Mouse (Mus musculus) lung, embryonic 16.5 days (tissue): ENCODE measurements around the gene 1700020D05Rik. TPM values are rescaled to one million over a fixed set of nuclear protein-coding genes. Genes with fewer than 3 reads are reported as not detected.
"Not testable (repeated sequence)": the region's sequence is repeated elsewhere in the genome, so short reads cannot be mapped to it uniquely, and the experiment has no call there.

Experiments
- ATAC-seq: fragments of 200-750 bp; cut with Nextera tagmentation; 2 replicates; pipeline ENCODE4 v1.8.0; 2017; ENCODE audit warnings: low read depth, mild to moderate bottlenecking, moderate library complexity
- H3K27ac ChIP-seq: fragments of 300-500 bp; sonication (generic); 2 replicates; pipeline ENCODE4 v1.5.1; 2014; ENCODE audit warnings: mild to moderate bottlenecking, control low read depth, low read length
- H3K27me3 ChIP-seq: fragments of 300-500 bp; sonication (generic); 2 replicates; pipeline ENCODE4 v1.6.1; 2014; ENCODE audit warnings: low read depth, low read length, mixed read lengths; ENCODE audit not compliant: control insufficient read depth, insufficient read depth
- H3K36me3 ChIP-seq: fragments of 300-500 bp; sonication (generic); 2 replicates; pipeline ENCODE4 v1.6.1; 2014; ENCODE audit warnings: low read length; ENCODE audit not compliant: control insufficient read depth, insufficient read depth
- H3K4me1 ChIP-seq: fragments of 300-500 bp; sonication (generic); replicated peaks from 2 replicates; pipeline ENCODE4 v1.6.1; 2014; ENCODE audit warnings: low read length, mixed read lengths; ENCODE audit not compliant: control insufficient read depth, insufficient read depth
- H3K4me2 ChIP-seq: fragments of 300-500 bp; sonication (generic); 2 replicates; pipeline ENCODE4 v1.6.1; 2014; ENCODE audit warnings: low read depth, low read length, control low read depth
- H3K4me3 ChIP-seq: fragments of 300-500 bp; sonication (generic); 2 replicates; pipeline ENCODE4 v1.5.1; 2014; ENCODE audit warnings: mild to moderate bottlenecking, low read length, control low read depth
- H3K9ac ChIP-seq: fragments of 300-500 bp; sonication (generic); 2 replicates; pipeline ENCODE4 v1.6.1; 2014; ENCODE audit warnings: low read length, control low read depth
- H3K9me3 ChIP-seq: fragments of 300-500 bp; sonication (generic); 2 replicates; pipeline ENCODE4 v1.6.1; 2016; ENCODE audit warnings: low read length; ENCODE audit not compliant: control insufficient read depth
- WGBS: fragments of 180-500 bp; shearing (Covaris S2); extraction: QIAGEN DNeasy Blood & Tissue Kit; methylation state at CpG from one replicate; pipeline ENCODE4 v1.1.7; 2014; 5-methylcytosine and 5-hydroxymethylcytosine counted together
- polyA plus RNA-seq: library from polyadenylated mRNA; unstranded; fragments of >200 nt; fragmentation: Nextera tagmentation; extraction: Ambion mirVana; gene quantifications from 2 replicates; pipeline ENCODE4 v1.2.1, GENCODE M21; 2015

1700020D05Rik gene
- polyA plus RNA-seq, 1 experiment from 2014 or later: not detected

DNA sequence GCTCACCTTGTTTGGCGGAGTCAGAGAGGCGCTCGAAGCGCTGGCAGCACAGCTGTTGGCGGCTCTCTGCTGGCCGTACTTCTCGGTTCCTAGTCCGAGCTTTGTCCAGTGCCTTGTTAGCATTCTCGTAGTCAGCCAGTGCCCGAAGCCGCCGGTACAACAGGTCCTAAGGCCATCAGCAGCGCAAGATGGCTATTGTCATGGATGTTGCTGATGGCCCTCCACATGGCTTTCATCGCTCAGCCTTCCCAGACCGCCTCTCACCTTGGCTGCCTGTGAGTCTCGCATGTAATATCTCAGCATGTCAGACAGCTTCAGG lies 7.6 kb downstream of the 1700020D05Rik start:
- 81% methylated on average over 16 of the region's 16 CpGs for WGBS
- ATAC-seq: no peak
- Histone ChIP-seq H3K4me2 (no peak overlapping the region), H3K27me3 (no peaks in the 10 kb centered on the region), H3K4me1 (peaks cover 7% of the 10 kb centered on the region), H3K27ac (no peak overlapping the region), H3K9me3 (no peaks in the 10 kb centered on the region), H3K36me3 (peaks cover 30% of the 10 kb centered on the region), H3K4me3 (no peak overlapping the region), H3K9ac (no peak overlapping the region)

DNA sequence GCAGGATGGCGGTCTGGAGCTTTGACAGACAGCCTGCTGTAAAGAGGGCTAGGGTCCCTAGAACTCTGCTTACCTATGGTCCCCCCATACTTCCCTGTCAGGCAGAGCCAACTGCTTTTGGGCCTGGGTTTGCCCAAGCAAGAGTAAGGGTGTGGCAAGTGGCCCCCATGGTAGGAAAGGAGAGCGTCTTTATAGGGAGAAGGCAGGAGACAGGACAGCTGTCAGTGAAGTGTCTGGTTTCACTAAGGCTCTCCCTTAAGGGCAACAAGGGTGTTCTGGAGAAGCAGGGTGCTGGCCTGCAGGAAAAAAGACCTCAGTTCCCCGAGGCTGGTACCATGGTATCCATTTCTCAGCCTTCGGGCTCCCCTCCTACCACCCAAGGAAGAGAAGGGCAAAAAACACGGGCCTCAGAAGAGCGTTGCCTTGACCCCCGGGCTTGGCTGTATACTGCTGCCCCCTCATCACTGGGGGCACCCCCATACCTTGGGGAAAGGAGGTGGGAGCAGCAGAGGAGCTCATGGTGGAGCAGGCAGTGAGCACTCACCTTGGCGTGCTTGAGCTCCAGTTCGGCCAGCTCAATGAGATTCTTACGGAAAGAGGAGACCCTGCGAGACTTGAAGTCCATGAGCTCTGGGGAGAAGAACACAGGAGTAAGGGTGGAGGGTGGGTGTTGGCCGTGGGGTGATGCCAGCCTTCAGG lies 8.1 kb downstream of the 1700020D05Rik start:
- H3K4me2 ChIP-seq: no peak overlapping the region
- H3K27me3 ChIP-seq: no peaks in the 10 kb centered on the region
- no peak overlapping the region for H3K27ac ChIP-seq
- H3K9ac ChIP-seq: no peak overlapping the region
- no peak for ATAC-seq
- H3K4me1 ChIP-seq: peaks cover 7% of the 10 kb centered on the region
- no peaks in the 10 kb centered on the region for H3K9me3 ChIP-seq
- H3K4me3 ChIP-seq: no peak overlapping the region
- peaks cover 30% of the 10 kb centered on the region for H3K36me3 ChIP-seq
- WGBS: 74% methylated on average over 12 of the region's 12 CpGs

DNA sequence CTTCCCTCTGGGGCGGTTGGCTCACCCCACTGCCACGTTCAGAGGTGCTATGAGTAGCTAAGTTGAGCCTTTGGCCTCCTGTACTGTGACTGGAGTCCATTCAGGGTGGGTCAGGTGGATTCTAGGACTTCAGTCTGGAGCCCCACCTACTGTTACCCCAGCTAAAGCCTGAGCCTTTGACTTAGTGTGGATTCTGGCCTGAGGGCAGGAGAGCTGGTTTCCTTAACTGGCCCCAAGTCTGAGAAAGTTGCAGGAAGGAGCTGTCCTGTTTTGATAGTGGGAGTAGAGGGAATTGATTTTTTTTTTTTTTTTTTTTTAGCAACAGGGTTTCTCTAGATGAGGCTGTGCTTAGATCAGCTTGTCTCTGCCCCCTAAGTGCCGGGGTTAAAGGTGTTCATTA lies 9.3 kb downstream of the 1700020D05Rik start:
- Histone ChIP-seq H3K27ac (no peak overlapping the region), H3K27me3 (no peaks in the 10 kb centered on the region), H3K4me3 (no peak overlapping the region), H3K4me2 (no peak overlapping the region), H3K9ac (no peak overlapping the region), H3K36me3 (peaks cover 30% of the 10 kb centered on the region), H3K4me1 (peaks cover 11% of the 10 kb centered on the region), H3K9me3 (no peaks in the 10 kb centered on the region)
- WGBS: 66% methylated on average over 3 of the region's 3 CpGs
- no peak for ATAC-seq

DNA sequence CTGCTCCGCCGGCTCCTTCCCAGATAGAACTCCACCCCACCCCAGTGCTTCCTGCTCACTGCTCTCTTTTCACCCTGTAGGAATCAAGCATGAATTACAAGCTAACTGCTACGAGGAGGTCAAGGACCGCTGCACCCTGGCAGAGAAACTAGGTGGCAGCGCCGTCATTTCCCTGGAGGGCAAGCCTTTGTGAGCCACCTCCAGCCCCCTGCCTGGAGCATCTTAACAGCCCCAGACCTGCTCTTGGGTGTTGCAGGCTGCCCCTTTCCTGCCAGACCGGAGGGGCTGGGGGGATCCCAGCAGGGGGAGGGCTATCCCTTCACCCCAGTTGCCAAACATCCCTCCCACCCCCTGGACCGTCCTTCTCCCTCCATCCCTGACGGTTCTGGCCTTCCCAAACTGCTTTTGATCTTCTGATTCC lies 10.3 kb downstream of the 1700020D05Rik start:
- H3K9ac ChIP-seq, ATAC-seq, H3K27ac ChIP-seq, H3K4me3 ChIP-seq, H3K4me2 ChIP-seq, H3K27me3 ChIP-seq, H3K9me3 ChIP-seq: not testable (repeated sequence)
- Histone ChIP-seq H3K36me3 (peaks cover 30% of the 10 kb centered on the region), H3K4me1 (peaks cover 14% of the 10 kb centered on the region)
- 65% methylated on average over 9 of the region's 9 CpGs for WGBS

DNA sequence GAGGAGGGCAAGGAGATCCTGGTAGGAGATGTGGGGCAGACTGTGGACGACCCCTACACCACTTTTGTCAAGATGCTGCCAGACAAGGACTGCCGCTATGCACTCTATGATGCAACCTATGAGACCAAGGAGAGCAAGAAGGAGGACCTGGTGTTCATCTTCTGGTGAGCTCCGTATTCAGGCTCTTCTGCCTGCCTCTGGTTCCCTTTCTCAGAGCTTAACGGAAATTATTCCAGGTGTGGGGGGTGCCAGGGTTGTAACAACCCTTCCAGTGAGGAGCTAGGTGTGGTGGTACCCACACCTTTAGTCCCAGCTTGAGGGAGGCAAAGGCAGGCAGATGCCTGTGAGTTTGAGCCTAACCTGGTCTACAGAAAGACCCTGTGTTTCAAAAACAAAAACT lies 10.9 kb downstream of the 1700020D05Rik start:
- Histone ChIP-seq H3K9ac (no peak overlapping the region), H3K9me3 (no peaks in the 10 kb centered on the region), H3K4me1 (peaks cover 14% of the 10 kb centered on the region), H3K4me2 (no peak overlapping the region), H3K36me3 (peaks cover 30% of the 10 kb centered on the region), H3K27ac (no peak overlapping the region), H3K4me3 (no peak overlapping the region), H3K27me3 (no peaks in the 10 kb centered on the region)
- ATAC-seq: no peak
- 78% methylated on average over 4 of the region's 4 CpGs for WGBS

DNA sequence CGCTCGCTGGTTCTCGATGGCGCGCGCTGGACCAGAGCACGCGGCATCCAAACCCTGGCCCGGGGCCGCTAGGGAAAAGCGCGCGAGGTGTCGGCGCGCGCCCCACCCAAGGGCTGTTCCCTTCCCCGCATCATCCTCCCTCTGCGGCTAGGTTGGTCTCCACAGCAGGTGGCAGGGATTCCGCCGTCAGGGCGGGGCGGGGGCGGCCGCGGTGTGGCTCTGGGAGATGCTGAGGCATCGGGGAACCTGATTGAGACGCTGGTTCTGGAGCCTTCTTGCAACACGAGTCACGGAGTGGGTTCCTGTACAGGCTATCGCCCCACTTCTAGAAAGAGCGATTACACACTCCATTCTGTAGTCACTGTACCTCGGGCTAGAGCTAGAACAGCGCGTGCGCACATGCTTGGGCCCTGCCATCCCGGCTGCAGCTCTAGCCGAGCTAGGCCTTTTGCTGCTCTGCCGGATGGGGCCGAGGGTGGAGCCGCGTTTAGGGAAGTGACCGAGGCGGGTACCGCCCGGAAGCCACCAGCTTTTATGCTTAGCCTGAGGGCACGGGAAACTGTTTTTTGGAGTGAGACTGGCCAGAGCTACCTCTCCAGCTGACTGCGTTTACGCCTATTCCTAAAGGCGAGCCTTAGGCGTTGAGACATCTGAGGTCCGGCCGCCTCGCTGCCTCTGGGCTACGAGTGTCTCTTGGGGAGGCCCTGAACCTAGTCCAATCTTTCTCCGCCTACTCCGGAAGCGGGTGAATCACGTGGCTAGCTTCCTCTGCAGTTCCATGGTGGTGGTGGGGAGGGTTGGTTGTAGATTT lies 12.5 kb downstream of the 1700020D05Rik start:
- no peaks in the 10 kb centered on the region for H3K27me3 ChIP-seq
- no peaks in the 10 kb centered on the region for H3K9me3 ChIP-seq
- ATAC-seq: peak; percentile 5; the same call in 1 of the 2 replicates
- 0% methylated on average over 53 of the region's 59 CpGs for WGBS
- H3K4me1 ChIP-seq: peaks cover 28% of the 10 kb centered on the region
- H3K4me2 ChIP-seq: peak overlapping the region; percentile 79
- H3K27ac ChIP-seq: peak overlapping the region; percentile 98
- H3K9ac ChIP-seq: peak overlapping the region; percentile 92
- peaks cover 29% of the 10 kb centered on the region for H3K36me3 ChIP-seq
- H3K4me3 ChIP-seq: peak overlapping the region; percentile 85

DNA sequence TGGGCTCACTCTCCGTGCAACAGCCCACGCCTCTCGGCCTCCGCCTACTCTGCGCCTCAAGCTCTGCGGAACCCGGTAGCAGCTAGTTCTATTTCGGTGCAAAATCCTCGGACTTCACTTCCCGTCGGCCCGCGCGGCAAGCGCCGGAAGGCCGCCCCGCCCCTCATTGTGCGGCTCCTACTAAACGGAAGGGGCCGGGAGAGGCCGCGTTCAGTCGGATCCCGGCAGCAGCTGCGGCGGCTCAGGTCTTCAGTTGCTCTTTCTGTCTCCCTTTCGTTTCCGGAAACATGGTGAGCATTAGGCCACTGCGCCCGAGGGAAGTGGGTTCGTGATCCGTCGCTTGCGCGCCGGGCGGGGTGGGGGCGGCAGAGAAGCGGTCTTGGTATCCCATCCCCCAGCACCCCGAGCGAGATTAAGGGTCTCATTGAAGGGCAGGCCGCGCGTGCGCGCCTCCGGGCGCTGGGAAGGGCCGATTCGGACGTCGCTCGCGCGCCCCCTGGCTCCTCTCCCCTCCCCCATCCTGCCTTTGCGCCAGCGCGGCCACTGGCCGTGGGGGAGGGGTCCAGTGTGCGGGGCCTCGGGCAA lies 13.2 kb downstream of the 1700020D05Rik start, which contains the start of gene Cfl1:
Gene Cfl1 (plus strand): TSS at position 143 of the 585 bp plus-strand sequence.
- peak; percentile 66 for ATAC-seq
- peaks cover 25% of the 10 kb centered on the region for H3K36me3 ChIP-seq

DNA sequence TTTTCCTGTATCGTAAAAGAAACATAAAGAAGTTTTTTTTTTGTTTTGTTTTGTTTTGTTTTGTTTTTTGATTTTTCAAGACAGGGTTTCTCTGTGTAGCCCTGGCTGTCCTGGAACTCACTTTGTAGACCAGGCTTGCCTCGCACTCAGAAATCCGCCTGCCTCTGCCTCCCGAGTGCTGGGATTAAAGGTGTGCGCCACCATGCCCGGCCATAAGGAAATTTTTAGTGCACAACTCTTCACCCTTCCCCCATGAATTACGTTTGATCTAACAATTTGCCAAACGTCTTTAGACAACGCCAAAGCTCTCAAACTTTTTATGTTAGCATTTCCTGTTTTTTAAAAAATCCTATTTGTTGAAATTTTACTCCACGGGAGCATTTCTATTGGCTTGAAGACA lies 13.9 kb downstream of the 1700020D05Rik start:
- H3K9me3 ChIP-seq, ATAC-seq, H3K27me3 ChIP-seq, H3K9ac ChIP-seq: not testable (repeated sequence)
- Histone ChIP-seq H3K27ac (peak overlapping the region; percentile 98), H3K4me1 (peaks cover 41% of the 10 kb centered on the region), H3K36me3 (peaks cover 22% of the 10 kb centered on the region), H3K4me3 (peak overlapping the region; percentile 85), H3K4me2 (peak overlapping the region; percentile 94)
- 39% methylated on average over 10 of the region's 10 CpGs for WGBS

More for the DNA sequence above, 13.2 kb downstream of the 1700020D05Rik start, which contains the start of gene Cfl1:
- H3K4me3 ChIP-seq: peak within 1 kb of the TSS; percentile 85
- H3K27me3 ChIP-seq: no peaks in the 10 kb centered on the region
- H3K9me3 ChIP-seq: no peaks in the 10 kb centered on the region
- under 1% methylated on average over 50 of the region's 62 CpGs for WGBS
- peak within 1 kb of the TSS; percentile 94 for H3K4me2 ChIP-seq
- peak within 1 kb of the TSS; percentile 98 for H3K27ac ChIP-seq
- H3K9ac ChIP-seq: peak within 1 kb of the TSS; percentile 92
- H3K4me1 ChIP-seq: peaks cover 35% of the 10 kb centered on the region
